In the genomic region with DNA sequence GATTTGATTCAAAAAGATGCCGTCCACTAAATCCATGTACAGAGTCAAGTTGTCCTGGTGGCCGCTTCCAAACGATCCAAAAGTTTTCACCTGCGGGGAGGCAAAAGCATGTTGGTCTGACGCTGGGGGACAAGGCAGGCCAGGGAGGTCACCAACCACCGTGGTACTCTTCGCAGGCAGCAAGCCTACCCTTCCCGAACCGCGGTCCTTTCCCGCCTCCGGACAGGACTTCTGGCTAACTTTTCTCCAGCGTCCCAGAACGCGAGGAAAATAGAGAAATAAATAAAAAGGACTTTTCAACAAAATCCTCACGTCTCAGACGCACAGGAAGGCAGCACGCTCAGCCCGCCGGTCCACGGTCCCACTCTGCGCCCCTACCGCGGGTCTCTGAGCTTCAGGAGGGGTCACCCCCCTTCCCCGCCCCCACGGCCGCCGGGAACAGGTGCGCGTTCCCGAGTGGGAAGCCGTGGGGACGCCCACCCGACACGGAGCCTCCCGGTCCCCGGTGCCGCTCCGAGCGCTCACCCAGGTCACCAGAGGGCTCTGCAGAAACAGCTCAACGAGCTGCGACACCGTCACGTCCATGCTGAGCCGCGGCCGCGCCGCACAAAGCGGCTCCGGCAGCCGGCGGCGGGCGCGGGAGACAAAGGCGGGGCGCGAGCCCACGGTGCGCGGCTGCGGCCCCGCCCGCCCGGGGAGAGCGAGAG, we compare ENCODE assay signal across 8 mouse cellular contexts. TPM values are rescaled to one million over a fixed set of nuclear protein-coding genes. Genes with fewer than 3 reads are reported as not detected.
DNase-seq lines count a peak whose midpoint lies in the region; ATAC-seq lines count a peak whose summit lies in the region.

No protein-coding gene starts in this region.

- peak; percentile 12 for DNase-seq in adrenal gland, adult 8-10 months
- DNase-seq in adrenal gland, postnatal 4 days (ENCODE audit: low spot score in 2 of 2): no peak
- DNase-seq in lung, postnatal 25 days (ENCODE audit: low spot score): no peak
- no peak for DNase-seq in hindbrain, embryonic 10.5 days (ENCODE audit: low spot score)
- DNase-seq in midbrain, embryonic 10.5 days (ENCODE audit: low spot score): peak; percentile 58
- no peak for DNase-seq in left cerebral cortex, postnatal 14 days (ENCODE audit: low spot score in 2 of 2)
- DNase-seq in urinary bladder, postnatal 14 days (ENCODE audit: low spot score): no peak

- H3K36me3 ChIP-seq in lung, embryonic 16.5 days (ENCODE audit: control insufficient read depth, insufficient read depth, low read length): no peaks in the 10 kb centered on the region
- peaks cover 21% of the 10 kb centered on the region for H3K36me3 ChIP-seq in hindbrain, embryonic 10.5 days
- peaks cover 16% of the 10 kb centered on the region for H3K36me3 ChIP-seq in midbrain, embryonic 10.5 days

- peak overlapping the region; percentile 77 for H3K4me3 ChIP-seq in lung, embryonic 16.5 days (ENCODE audit: low read length)
- H3K4me3 ChIP-seq in hindbrain, embryonic 10.5 days: peak overlapping the region; percentile 90
- peak overlapping the region; percentile 77 for H3K4me3 ChIP-seq in midbrain, embryonic 10.5 days

- no peaks in the 10 kb centered on the region for H3K9me3 ChIP-seq in lung, embryonic 16.5 days (ENCODE audit: control insufficient read depth, low read length)
- H3K9me3 ChIP-seq in hindbrain, embryonic 10.5 days: no peaks in the 10 kb centered on the region
- H3K9me3 ChIP-seq in midbrain, embryonic 10.5 days (replicated peaks): no peaks in the 10 kb centered on the region

- ATAC-seq in lung, embryonic 16.5 days (ENCODE audit: low read depth): no peak; the same call in 1 of the 2 replicates

- intact Hi-C loops in left cerebral cortex, postnatal 14 days (cut with DNase I): loop anchor here (2.0 kb wide), 1 partner anchor 40 kb away; no protein-coding TSS in a partner anchor

- H3K9ac ChIP-seq in lung, embryonic 16.5 days (ENCODE audit: low read length): peak overlapping the region; percentile 83

- H3K27me3 ChIP-seq in lung, embryonic 16.5 days (ENCODE audit: control insufficient read depth, insufficient read depth, low read depth, low read length): peaks cover 16% of the 10 kb centered on the region; the same call in 1 of the 2 replicates
- H3K27me3 ChIP-seq in hindbrain, embryonic 10.5 days (ENCODE audit: insufficient read depth, poor library complexity, severe bottlenecking): peaks cover 11% of the 10 kb centered on the region
- H3K27me3 ChIP-seq in midbrain, embryonic 10.5 days (ENCODE audit: low read depth, poor library complexity, severe bottlenecking): peaks cover 8% of the 10 kb centered on the region; the same call in 1 of the 2 replicates

- H3K4me2 ChIP-seq in lung, embryonic 16.5 days (ENCODE audit: low read depth, low read length): peak overlapping the region; percentile 93

- peak overlapping the region; percentile 95 for H3K27ac ChIP-seq in lung, embryonic 16.5 days (ENCODE audit: low read length)
- peak overlapping the region; percentile 98 for H3K27ac ChIP-seq in hindbrain, embryonic 10.5 days
- peak overlapping the region; percentile 99 for H3K27ac ChIP-seq in midbrain, embryonic 10.5 days (replicated peaks)

- H3K4me1 ChIP-seq in lung, embryonic 16.5 days (replicated peaks; ENCODE audit: control insufficient read depth, insufficient read depth, low read length): peaks cover 8% of the 10 kb centered on the region
- peaks cover 58% of the 10 kb centered on the region for H3K4me1 ChIP-seq in hindbrain, embryonic 10.5 days (replicated peaks)
- peaks cover 52% of the 10 kb centered on the region for H3K4me1 ChIP-seq in midbrain, embryonic 10.5 days

- WGBS in lung, embryonic 16.5 days: under 1% methylated on average over 63 of the region's 67 CpGs
- WGBS in hindbrain, embryonic 10.5 days: under 1% methylated on average over 67 of the region's 67 CpGs
- under 1% methylated on average over 65 of the region's 67 CpGs for WGBS in midbrain, embryonic 10.5 days

RNA-seq across cellular contexts. Expression of a gene that starts 0.5 kb away (rescaled TPM):
- total RNA-seq in adrenal gland, adult 8-10 months (2022): 1 to 10 TPM; 1.4 to 4.0 (median 2.7) TPM
- total RNA-seq in adrenal gland, postnatal 4 days (2021): 10 to 100 TPM in 1 of 2 experiments, 1 to 10 TPM in 1; 9.3 to 12.4 TPM
- polyA plus RNA-seq in lung, embryonic 16.5 days (2015; fragmentation: Nextera tagmentation; extraction: Ambion mirVana): 18.8 and 20.2 TPM in 2 replicates
- polyA plus RNA-seq in hindbrain, embryonic 10.5 days (2016; fragmentation: Nextera tagmentation; extraction: Ambion mirVana): 13.3 and 17.6 TPM in 2 replicates
- 14.8 and 15.8 TPM in 2 replicates for polyA plus RNA-seq in midbrain, embryonic 10.5 days (2016; fragmentation: Nextera tagmentation; extraction: Ambion mirVana)
- total RNA-seq in left cerebral cortex, postnatal 14 days (2021): 10 to 100 TPM; 21.6 to 22.4 TPM

RNA-seq across cellular contexts. Expression of a gene that starts 55.1 kb away (rescaled TPM):
- total RNA-seq in adrenal gland, adult 8-10 months (2022): 10 to 100 TPM; 49.5 to 59.5 (median 49.9) TPM
- total RNA-seq in adrenal gland, postnatal 4 days (2021): 10 to 100 TPM; 70.1 to 76.8 TPM
- 28.8 and 30.4 TPM in 2 replicates for polyA plus RNA-seq in lung, embryonic 16.5 days (2015; fragmentation: Nextera tagmentation; extraction: Ambion mirVana)
- 50.3 and 50.8 TPM in 2 replicates for polyA plus RNA-seq in hindbrain, embryonic 10.5 days (2016; fragmentation: Nextera tagmentation; extraction: Ambion mirVana)
- 51.5 and 52.1 TPM in 2 replicates for polyA plus RNA-seq in midbrain, embryonic 10.5 days (2016; fragmentation: Nextera tagmentation; extraction: Ambion mirVana)
- 10 to 100 TPM; 39.4 to 39.6 TPM for total RNA-seq in left cerebral cortex, postnatal 14 days (2021)

Comparison
In these comparisons a context has a peak if more than half of its experiments do, and no peak if none do; other contexts are left out.
1. DNase-seq: peak in adrenal gland, adult 8-10 months (single experiment) and midbrain, embryonic 10.5 days (single experiment); none in adrenal gland, postnatal 4 days (0 of 2), lung, postnatal 25 days (single experiment), hindbrain, embryonic 10.5 days (single experiment), left cerebral cortex, postnatal 14 days (0 of 2) and urinary bladder, postnatal 14 days (single experiment).
2. Peak in every context shown above with its lines, with median percentiles within 50 percentile points of each other: H3K27ac ChIP-seq and H3K4me3 ChIP-seq.